Mouse (Mus musculus): ENCODE measurements around the gene Vapb. TPM values are rescaled to one million over a fixed set of nuclear protein-coding genes. Genes with fewer than 3 reads are reported as not detected.

The Vapb gene
- polyA plus RNA-seq (2012; rRNA removed), result 9.0 and 9.6 TPM in 2 replicates

DNA sequence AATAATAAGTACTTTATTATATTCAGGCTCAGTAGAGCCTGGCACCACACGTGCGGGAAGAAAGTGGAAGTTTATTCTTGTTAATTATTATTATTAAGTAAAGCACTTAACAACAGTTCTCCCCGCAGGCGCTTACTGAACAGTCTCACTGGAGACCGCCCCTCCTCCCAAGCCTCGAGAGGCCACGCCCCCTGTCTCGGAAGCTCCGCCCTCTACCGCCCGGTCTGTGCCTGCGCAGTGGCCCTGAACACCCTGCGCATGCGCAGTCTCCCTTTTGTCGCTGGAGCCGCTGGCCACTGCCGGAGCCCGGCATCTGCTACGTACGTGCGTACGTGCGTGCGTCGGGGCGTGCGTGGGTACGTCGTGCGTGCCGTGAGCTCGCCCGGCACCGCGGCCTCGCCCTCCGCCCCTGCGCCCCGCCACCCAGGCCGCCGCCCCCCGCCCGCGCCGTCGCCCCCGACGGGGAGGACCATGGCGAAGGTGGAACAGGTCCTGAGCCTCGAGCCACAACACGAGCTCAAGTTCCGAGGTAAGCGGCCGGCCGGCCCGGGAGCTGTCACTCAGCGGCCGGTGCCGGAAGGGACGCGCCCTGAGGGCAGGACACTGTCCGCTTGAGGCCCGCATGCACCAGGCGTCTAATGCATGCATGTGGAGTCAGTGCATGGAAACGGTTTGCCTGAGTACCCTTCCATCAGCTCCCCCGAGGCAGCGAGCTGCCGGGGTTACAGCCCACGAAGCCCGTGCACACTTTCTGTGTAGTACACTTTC, at the start of gene Vapb:
Gene Vapb (plus strand): TSS at position 290 of the 768 bp plus-strand sequence.

DNA sequence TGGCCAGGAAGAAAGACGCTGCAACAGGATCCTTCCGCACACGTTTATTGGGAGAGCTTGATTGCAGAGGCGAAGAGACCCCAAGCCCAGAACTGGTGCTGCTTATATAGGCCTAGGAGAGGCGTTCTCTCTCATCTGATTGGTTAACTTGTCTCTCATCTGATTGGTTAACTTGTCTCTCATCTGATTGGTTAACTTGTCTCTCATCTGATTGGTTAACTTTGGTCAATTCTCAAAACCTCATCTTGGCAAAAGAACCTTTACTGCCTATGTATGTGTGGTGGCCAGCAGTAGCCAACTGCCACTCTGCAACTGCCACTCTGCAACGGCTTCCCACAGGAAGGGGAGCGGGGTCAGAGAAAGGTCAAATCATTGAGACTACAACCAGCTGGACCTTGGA, 18.2 kb upstream of the Vapb start, which contains the start of gene 1700010B08Rik:
Gene 1700010B08Rik (plus strand): TSS at position 301 of the 400 bp plus-strand sequence.

Other genes with a start within 250 kb of the Vapb start
- not detected in 2 replicates for gene 1700021F07Rik, start 214.9 kb upstream of the Vapb start, polyA plus RNA-seq (2012; rRNA removed)
- gene Ankrd60, start 159.1 kb upstream of the Vapb start, polyA plus RNA-seq (2012; rRNA removed), result not detected in 2 replicates
- gene Rab22a, start 77.8 kb upstream of the Vapb start, polyA plus RNA-seq (2012; rRNA removed), result 4.3 and 4.4 TPM in 2 replicates
- not detected in 2 replicates for gene 1700010B08Rik, start 18.1 kb upstream of the Vapb start, polyA plus RNA-seq (2012; rRNA removed)